Mouse (Mus musculus) heart, embryonic 12.5 days (tissue): ENCODE measurements around the gene Ptpa. TPM values are rescaled to one million over a fixed set of nuclear protein-coding genes. Genes with fewer than 3 reads are reported as not detected.

Experiments
- microRNA-seq: library from miRNA; unstranded; fragments of <30 nt; microRNA quantifications from one replicate; pipeline ENCODE4, GENCODE M21; 2017
- polyA plus RNA-seq: library from polyadenylated mRNA; unstranded; fragments of >200 nt; fragmentation: Nextera tagmentation; extraction: Ambion mirVana; gene quantifications from 2 replicates; pipeline ENCODE4 v1.2.1, GENCODE M21; 2016

The Ptpa gene
- polyA plus RNA-seq, 1 experiment from 2014 or later: 107 TPM

Small RNA genes within 50 kb of the gene (microRNA-seq; reads per million reads assigned to microRNA genes)
- gene Gm47292: not detected

Other genes with a start within 250 kb of the Ptpa start
- 37.0 and 39.7 TPM in 2 replicates for gene Endog, start 244.5 kb upstream of the Ptpa start, polyA plus RNA-seq
- 34.8 and 35.5 TPM in 2 replicates for gene Spout1, start 237.6 kb upstream of the Ptpa start, polyA plus RNA-seq
- 14.0 and 14.9 TPM in 2 replicates for gene Kyat1, start 210.2 kb upstream of the Ptpa start, polyA plus RNA-seq
- 35.4 and 37.7 TPM in 2 replicates for gene Lrrc8a, start 178.3 kb upstream of the Ptpa start, polyA plus RNA-seq
- 0.33 and 0.40 TPM in 2 replicates for gene Gm28035, start 175.5 kb upstream of the Ptpa start, polyA plus RNA-seq
- 5.7 and 6.5 TPM in 2 replicates for gene Phyhd1, start 149.8 kb upstream of the Ptpa start, polyA plus RNA-seq
- gene Gm28038, start 135.0 kb upstream of the Ptpa start, polyA plus RNA-seq: not detected in 2 replicates
- gene Dolk, start 129.7 kb upstream of the Ptpa start, polyA plus RNA-seq: 26.6 and 27.1 TPM in 2 replicates
- gene Nup188, start 129.6 kb upstream of the Ptpa start, polyA plus RNA-seq: 34.4 and 34.9 TPM in 2 replicates
- 117 and 130 TPM in 2 replicates for gene Sh3glb2, start 56.7 kb upstream of the Ptpa start, polyA plus RNA-seq
- gene Miga2, start 51.8 kb upstream of the Ptpa start, polyA plus RNA-seq: 32.7 and 33.6 TPM in 2 replicates
- gene Dolpp1, start 23.8 kb upstream of the Ptpa start, polyA plus RNA-seq: 21.9 and 22.2 TPM in 2 replicates
- 67.9 and 74.2 TPM in 2 replicates for gene Crat, start 226 bp upstream of the Ptpa start, polyA plus RNA-seq
- 1.7 and 2.0 TPM in 2 replicates for gene Ier5l, start 58.2 kb downstream of the Ptpa start, polyA plus RNA-seq
- 1.4 and 2.0 TPM in 2 replicates for gene Cstad, start 179.0 kb downstream of the Ptpa start, polyA plus RNA-seq